Mouse (Mus musculus): ENCODE data around the gene Tmem229a.

The Tmem229a gene

DNA sequence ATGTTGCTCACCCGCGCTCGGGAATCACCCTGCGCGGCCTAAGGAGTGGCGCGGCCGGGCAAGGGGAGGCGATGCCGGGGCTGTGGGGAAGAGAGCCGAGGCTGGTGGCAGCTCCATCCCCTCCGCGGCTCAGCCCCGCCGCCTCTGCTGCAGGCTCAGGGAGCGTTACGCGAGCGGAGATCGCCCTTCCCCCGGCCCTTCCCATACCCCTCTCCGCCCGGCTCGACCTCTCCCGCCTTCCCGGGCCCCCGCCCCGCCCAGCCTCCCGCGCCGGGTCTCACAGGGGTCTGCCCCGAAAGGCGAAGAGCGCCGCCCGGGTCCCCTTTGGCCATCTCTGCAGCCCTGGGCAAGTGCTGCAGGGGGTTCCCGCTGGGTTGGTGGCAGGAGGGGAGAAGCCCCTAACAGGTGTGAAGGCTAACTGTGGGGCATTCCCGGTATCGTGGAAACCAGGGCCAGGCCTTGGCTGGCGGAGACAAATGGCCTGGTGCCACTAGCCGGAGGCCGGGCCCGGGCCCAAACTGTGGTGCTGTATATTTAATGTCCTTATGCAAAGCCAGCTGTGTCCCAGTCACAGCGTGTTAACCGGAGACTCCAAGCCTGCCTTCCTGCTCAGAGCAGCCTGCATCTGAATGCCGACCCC is at the start of gene Tmem229a:
Gene Tmem229a, minus strand, starts transcription at position 352 of the 640 bp plus-strand sequence.
- peak; percentile 8 for DNase-seq (ENCODE audit: low spot score)

DNA sequence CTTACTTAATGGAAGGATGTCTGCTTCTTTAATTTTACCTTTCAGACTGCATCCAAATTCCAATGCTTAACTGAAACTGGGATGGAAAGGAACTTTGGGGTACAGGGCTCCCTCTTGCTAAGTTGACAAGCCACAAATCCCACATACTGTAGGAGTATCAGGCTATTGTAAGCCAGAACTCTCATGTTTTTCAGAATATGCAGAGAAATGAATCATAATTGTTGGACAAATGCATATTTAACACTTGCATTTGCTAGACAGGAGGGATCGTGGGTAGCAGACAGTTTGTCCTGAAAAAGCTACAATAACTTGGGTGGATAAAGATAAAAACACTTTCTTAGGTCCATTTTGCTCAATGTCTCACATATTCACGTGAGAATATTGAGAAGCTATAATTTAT is 37.7 kb upstream of the Tmem229a start:
- DNase-seq (ENCODE audit: low spot score) = no peak

DNA sequence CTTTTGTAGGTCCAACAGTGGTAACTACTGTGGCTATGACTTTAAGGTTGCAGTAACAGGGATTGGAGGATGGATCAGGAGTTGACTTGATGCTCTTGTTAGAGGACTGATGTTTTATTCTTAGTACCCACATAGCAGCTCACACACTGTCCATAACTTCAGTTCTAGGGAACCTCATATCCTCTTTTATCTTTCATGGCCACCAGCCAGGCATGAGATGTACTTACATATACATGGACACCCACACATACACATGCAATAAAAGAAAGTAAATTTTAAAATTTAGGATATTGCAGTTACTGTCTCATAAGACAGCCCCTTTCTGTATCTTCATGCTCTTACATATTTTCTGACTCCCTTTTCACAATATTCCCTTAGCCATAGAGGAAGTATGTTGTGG is 33.7 kb upstream of the Tmem229a start:
- DNase-seq (ENCODE audit: low spot score) = no peak

DNA sequence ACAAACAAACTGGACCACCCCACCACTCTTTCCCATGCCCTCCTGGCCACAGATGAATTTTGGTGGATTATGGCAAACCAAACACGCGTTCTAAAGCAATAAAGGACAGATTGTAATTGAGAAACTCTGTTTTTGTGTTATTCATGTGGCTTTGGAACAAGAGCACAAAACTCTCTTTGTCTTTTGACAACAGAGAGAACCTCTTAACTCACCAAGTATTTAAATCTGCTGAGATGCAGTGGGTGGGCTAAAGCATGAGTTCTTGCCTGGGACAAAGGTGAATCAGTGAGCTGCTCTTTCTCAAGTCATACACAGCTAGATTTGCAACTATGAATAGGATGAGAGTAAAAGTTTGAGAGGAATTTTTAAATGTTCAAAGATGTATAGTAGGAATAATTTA is 20.1 kb upstream of the Tmem229a start:
- no peak for DNase-seq (ENCODE audit: low spot score)

DNA sequence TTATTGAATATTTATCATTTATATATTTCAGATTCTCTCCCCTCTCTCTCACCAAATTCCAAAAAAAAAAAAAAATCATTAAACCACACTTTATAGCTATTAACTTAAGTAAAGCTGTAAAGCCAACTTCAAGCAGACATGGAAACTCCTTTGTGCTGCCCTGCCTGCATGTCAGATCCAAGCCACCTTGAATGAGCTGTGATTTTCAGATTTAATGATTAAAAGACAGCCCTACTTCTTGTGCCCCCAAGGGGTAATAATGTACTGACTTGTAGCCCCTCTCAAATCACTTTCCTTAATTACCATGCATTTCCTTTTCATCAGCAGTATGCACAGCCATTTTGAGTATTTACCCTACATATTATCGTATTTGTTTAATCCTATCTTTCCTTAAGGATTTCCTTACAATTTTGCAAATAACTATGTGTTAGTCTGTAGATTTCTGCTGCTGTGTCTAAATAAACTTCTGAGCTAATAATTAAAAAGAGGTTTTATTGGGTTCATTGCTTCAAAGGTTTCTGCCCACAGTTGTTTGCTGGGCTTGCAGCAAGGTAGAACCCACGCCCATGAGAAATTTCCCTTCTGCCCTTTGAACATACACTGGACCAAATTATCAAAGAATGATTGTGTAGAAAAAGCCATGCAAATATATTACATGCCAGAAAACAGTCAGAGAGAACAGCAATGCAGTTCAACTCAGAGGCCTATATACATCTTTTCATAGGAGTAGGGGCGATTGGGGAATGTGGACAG is 12.6 kb upstream of the Tmem229a start:
- DNase-seq (ENCODE audit: low spot score) = no peak

DNA sequence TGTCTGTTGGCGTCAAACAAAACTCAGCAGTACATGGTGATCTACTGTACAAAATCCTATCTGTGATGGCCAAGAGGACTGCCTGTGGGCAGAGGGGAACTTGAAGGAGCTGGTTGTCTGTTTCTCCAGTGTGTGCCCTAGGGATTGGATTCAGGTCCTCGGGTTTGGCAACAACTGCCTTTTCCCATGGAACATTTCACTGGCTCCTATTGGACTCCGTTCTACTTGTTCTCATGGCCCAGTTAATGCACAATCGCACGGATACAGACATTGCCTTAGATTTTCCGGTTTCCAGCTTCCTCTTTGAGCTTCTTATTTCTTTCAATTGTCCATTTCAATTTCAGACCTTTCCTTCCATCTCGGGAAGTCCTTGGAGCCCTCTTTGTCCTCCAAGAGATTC is 11.6 kb upstream of the Tmem229a start:
- DNase-seq (ENCODE audit: low spot score) = no peak

DNA sequence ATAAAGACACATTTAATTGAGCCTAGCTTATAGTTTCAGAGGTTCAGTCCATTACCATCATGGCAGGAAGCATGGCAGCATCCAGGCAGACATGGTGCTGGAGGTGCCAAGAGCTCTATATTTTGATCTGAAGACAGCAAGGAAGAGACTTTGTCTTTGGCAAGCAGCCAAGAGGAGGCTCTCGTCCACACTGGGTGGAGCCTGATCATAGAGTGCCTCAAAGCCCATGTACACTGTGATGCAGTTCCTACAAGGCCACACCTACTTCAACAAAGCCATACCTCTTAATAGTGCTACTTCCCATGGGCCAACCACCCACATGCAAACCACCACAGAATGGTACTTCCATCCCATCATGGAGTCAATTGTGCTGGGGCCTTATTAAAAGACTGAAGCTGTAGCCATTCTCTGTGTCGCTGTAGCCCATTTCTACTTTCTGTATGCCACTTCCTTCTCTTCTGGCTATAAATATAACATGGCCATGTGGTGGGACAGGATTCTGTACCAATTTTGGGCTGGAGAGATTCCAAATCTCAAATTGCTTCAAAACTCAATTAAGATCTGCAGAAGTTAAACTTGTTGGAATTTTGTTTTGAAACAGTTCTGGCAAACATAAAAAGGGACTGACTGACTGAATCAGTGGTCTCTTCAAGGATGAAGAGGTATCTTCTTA is 10.0 kb upstream of the Tmem229a start:
- no peak for DNase-seq (ENCODE audit: low spot score)

DNA sequence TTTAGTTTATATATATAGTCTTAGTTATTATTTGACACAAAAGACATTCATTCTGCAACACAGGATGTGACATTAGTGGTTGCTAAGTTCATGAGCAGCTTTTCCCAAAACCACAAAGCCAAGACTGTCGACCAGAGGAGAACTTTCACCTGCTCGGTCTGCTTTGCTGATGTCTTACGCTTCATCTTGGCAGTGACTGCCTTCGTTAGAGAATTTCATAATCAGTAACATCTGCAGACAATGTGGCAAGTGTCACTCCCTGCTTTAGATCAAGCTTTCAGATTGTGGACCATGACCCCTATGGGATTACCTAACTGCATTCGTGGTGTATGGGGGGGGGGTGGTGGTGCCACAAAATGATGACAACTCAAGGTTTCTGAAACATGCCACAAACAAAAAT is 7.7 kb upstream of the Tmem229a start:
- no peak for DNase-seq (ENCODE audit: low spot score)

DNA sequence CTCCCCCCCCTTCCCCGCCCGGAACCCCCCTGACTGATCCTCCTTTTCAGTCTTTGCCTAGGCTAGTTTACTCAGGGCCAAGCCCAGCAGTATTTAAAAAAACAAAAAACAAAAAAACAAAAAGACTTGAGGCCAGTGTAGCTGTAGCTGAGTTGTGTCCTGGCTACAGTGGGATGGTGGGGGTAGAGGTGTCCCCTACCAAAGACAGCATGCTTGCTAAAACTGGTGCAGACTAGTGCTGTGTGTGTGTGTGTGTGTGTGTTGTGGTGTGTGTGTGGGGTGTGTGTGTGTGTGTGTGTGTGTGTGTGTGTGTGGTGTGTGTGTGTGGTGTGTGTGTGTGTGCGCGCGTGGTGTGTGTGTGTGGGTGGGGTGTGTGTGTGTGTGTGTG is 483 bp upstream of the Tmem229a start:
- no peak for DNase-seq (ENCODE audit: low spot score)

DNA sequence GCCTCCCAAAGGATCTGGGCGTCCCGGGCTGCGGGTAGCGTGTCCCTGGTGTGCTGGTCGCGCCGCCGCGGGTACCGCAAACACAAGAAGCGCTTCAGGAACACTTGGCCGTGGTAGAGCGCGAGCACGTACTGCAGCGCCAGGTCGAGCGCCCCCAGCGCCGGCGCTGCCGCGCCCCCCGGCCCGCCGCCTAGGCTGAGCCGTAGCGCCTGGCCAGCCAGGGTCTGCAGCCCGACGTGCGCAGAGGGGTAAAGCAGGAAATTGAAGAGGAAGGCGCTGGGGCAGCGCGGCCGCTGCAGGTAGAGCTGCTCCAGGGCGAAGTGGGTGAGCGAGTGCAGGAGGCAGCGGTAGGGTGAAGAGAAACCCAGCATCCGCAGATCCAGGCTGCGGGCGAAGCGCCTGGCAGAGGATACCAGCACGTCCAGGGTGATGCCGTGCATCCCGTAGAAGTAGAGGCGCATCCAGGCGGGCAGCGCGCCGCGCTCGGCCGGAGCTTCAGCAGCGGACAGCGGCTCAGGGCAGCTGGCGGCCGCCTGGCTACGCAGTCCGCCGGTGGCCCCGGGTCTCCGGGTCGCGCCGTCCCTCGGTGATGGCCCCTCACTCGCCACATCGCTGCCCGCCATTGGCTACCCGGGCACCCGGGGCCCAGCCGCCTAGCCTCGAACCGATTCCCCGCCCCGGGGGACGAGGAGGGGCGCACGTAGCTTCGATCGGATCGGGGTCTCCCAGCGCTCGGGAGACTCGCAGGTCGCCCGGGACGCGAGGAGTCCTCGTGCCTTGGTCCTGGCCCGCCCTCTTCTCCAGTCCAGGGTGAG is 759 bp downstream of the Tmem229a start:
- DNase-seq (ENCODE audit: low spot score) = peak; percentile 12

DNA sequence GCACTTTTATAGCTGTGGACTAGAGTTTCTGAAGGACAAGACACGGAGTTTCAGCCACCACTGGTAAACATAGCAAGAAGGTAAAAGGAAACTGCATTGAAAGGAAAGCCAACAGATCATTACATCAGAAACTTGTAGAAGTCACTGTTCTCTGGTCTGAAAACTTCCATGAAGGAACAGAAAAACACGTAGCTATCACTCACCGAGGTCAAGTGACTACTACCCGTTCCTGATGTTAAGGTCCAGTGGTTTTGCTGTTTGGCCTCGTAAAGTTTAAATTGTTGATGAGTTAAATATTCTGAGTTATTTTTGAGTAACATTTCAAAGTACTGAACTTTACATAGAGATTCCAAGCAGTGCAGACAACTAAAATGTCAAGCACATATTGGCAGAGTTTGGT is 2.0 kb downstream of the Tmem229a start:
- no peak for DNase-seq (ENCODE audit: low spot score)

DNA sequence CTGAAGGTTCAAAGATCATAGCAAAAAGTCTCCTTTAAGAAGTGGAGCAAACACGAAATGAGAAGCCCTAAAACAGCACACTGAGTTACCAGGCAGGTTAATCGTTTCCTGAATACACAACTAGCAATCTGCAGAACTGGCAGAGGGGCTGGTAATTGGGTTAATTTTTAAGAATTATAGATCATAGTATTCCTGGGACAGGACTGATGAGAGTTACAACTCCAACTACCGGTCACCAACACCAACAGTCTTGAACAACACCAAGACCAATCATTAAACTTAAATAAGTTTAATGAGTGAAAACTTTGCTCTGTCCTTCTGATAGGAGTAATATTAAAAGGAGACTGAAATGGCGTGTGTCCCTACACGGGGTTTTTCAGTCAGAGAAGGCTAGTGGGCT is 3.8 kb downstream of the Tmem229a start:
- DNase-seq (ENCODE audit: low spot score) = no peak

DNA sequence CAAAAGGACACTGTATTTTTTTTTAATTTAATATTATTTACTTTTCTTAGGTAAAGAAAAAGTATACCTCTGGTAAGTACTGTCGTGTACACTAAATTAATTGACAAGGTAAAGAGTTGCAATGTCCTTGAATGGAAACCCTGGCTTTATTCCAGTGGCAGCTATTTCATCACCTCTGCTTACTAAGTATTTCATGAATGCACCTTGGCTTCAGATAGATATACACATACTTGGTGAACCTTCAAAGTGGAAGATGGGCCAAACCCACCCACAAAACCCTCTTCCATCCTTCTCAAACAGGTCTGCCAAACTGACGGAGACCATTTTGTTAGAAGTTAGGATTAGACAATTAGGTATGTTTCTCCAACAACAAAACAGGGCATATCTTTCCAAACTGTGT is 5.4 kb downstream of the Tmem229a start:
- no peak for DNase-seq (ENCODE audit: low spot score)

DNA sequence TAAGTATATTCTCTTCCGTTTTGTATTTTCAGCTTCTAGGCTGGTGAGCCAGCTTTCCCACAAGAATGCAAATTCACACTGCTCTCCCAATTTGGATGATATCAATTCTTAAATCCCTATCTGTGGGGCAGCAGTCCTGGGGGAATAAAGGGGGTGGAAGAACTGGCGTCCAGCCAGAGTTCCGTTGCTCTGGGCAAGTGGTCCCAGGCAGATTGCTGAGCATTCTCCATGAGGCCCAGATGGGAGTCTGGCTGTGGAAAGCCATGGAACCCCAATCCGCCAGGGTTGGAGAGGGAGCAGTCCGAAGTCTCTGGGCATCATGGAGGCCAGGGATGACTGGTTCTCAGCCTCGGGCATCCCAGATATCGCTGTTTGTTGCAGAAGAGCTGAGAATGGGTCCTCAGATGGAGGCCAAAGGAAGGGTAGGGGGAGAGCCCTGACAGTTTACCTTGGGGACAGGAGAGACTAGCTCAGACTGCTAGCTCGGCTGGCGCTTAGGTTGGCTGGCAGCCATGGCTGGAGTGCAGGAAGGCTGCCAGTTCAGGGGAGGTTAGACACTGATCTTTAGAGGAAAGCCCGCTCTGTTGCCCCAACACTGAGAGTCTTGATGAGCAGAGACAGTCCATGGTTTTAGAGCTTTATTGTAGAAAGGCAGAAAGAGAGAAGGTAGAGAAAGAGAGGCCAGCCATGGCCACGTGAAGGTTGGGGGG is 30.9 kb downstream of the Tmem229a start:
- DNase-seq (ENCODE audit: low spot score) = no peak

DNA sequence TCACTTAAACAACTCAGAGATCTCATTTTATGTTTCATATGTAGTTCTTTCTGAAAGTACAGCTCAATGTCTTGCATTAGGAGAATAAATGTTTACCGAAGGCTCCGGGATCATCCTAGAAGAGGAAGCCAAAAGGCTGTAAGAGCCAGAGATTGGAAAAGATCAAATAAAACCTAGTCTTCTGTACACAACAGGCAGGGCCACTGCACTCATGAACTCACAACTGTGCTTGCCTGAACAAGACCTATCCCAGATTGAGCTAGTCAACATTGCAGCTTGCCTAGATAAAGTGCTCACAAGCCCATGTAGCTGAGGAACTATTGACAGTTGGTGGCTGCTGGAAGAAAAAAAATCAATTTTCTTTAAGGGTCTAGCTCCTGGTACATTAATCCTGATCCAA is 42.5 kb downstream of the Tmem229a start:
- DNase-seq (ENCODE audit: low spot score) = no peak

DNA sequence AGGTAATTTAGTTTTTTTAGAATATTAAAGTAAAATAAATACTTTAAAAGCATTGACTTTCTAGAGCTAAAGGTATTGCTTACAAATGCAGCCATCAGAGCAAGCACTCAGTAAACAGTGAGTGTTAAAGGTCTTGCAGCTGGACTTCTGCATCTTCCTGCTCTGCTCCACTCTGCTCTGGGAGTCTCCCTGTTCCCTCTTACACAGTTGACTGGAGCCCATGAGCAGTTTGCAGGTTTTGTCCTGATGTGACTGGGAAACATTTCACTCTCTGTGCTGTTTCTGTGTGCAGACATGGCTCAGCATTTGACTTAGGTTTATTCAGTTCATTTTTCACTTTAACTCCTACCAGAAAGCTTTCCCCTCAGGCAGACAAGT is 45.4 kb downstream of the Tmem229a start:
- DNase-seq (ENCODE audit: low spot score) = no peak

DNA sequence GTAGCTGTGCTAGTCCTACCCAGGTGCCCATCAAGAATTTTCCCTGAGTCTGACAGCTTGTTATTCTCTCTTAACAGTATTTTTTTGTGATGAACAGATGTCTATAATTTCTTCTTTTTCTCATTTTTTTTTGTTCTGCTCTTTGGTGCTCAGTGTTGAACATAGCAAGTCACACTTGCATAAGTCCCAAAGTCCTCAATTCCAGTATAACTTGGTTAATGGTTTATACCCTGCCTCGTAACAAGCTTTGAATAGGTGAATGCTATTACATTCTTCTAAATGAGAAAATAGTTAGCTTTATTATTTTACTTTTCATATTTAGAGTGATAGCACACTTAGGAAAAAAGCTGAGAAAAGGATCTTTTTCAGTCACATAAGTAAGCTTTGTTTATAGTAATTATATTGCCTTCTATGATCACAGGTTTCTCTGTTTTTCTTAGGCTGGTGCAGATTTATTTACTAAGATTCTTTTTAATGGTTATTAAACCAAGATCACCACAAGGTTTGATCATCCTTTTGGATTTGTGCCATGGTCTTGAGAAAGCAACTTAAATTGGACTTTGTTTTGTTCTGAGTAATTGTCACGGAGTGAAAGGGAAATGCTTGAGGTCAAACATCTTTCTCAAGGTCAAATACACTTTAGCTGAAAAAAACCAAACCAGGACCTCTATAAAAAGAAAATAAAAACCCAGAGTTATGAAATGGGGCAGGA is 45.9 kb downstream of the Tmem229a start:
- no peak for DNase-seq (ENCODE audit: low spot score)

DNA sequence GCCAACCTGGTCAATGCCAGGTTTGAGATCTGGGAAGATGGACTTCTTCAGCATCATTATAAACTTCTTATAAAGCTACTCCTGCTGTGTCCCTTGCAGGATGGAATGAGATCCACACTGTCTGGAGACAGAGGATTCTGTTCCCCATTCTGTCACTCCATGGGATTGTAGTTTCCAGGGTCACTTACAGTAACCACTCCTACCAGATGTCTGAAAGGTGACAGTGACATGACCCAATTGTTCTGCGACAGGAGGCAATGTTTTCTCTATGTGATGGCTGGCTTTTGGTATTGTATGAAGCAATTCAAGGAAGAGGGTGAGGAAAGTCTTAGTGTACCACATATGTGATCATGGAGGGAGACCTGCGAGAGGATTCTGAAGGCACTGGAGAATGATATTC is 48.3 kb downstream of the Tmem229a start:
- DNase-seq (ENCODE audit: low spot score) = no peak

DNA sequence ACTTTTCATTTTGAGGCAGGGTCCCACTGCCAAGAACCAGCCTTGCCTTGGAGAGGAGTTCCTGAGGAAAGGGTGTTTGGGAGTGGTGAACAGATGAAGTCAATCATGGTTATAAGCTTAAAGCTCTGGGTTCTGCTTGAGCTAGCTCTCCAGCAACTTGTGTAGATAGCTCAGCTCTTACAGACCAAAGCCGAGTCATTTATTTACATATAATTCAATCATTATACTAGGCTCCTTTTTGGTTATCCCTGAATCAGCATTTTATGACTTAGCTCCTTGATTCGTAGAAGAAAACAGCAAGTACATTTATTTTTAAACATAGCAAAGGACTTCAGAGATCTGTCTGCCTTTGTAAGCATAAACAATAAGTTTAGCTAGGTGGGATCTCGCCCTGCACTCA is 51.0 kb downstream of the Tmem229a start:
- DNase-seq (ENCODE audit: low spot score) = no peak

All from ovary, postnatal 14 days (tissue).